In genomic region chr3:89416158-89416557, GRCm38 (mm10) we compare ENCODE assay signal across 1 mouse cellular context.
TF ChIP-seq lines count a peak whose summit lies in the region.

No protein-coding gene starts in this region.

TF ChIP-seq in myocyte, 11 proteins besides CTCF, POLR2A, EP300 and RAD21:
- TF ChIP-seq MYOD1 (IDR thresholded peaks at IDR 0.05; ENCODE audit: control insufficient read depth in 1 of 3, insufficient read length in 2 of 3, low read depth in 2 of 3) = no peak
- no peak for TF ChIP-seq CEBPB (IDR thresholded peaks at IDR 0.05; ENCODE audit: insufficient read depth, poor library complexity, severe bottlenecking)
- no peak for TF ChIP-seq POLR2AphosphoS2 (IDR thresholded peaks at IDR 0.05; ENCODE audit: insufficient read length, low read depth)
- no peak for TF ChIP-seq USF1 (IDR thresholded peaks at IDR 0.05; ENCODE audit: low read depth)
- no peak for TF ChIP-seq E2F4 (IDR thresholded peaks at IDR 0.05; ENCODE audit: insufficient read depth)
- TF ChIP-seq TCF12 (IDR thresholded peaks at IDR 0.05; ENCODE audit: insufficient read depth, poor library complexity, severe bottlenecking) = no peak
- no peak for TF ChIP-seq TCF3 (IDR thresholded peaks at IDR 0.05; ENCODE audit: insufficient read length, low read depth)
- TF ChIP-seq MYOG (IDR thresholded peaks at IDR 0.05; ENCODE audit: control insufficient read depth in 1 of 3, insufficient read depth in 1 of 3, insufficient read length in 2 of 3, low read depth in 2 of 3) = no peak
- no peak for TF ChIP-seq SRF (IDR thresholded peaks at IDR 0.05; ENCODE audit: control insufficient read depth, insufficient read length, low read depth)
- no peak for TF ChIP-seq REST (IDR thresholded peaks at IDR 0.05; ENCODE audit: insufficient read depth, insufficient read length)
- TF ChIP-seq MAX (IDR thresholded peaks at IDR 0.05; ENCODE audit: low read depth) = no peak
